Mouse (Mus musculus) neural tube, embryonic 12.5 days (tissue): ENCODE results near the gene Hddc3. TPM values are rescaled to one million over a fixed set of nuclear protein-coding genes. Genes with fewer than 3 reads are reported as not detected.

Source experiments
- ATAC-seq: fragments of 200-750 bp; cut with Nextera tagmentation; 2 replicates; pipeline ENCODE4 v1.8.0; 2017; ENCODE audit warnings: low read depth, mild to moderate bottlenecking, moderate TSS enrichment, moderate library complexity; ENCODE audit not compliant: low FRiP score
- H3K27ac ChIP-seq: fragments of 300-500 bp; sonication (generic); 2 replicates; pipeline ENCODE4 v1.5.1; 2016
- H3K27me3 ChIP-seq: fragments of 300-500 bp; sonication (generic); replicated peaks from 2 replicates; pipeline ENCODE4 v1.6.1; 2016; ENCODE audit warnings: mild to moderate bottlenecking
- H3K36me3 ChIP-seq: fragments of 300-500 bp; sonication (generic); 2 replicates; pipeline ENCODE4 v1.6.1; 2016; ENCODE audit warnings: mild to moderate bottlenecking
- H3K4me1 ChIP-seq: fragments of 300-500 bp; sonication (generic); 2 replicates; pipeline ENCODE4 v1.6.1; 2016
- H3K4me2 ChIP-seq: fragments of 300-500 bp; sonication (generic); replicated peaks from 2 replicates; pipeline ENCODE4 v1.6.1; 2016; ENCODE audit warnings: mild to moderate bottlenecking
- H3K4me3 ChIP-seq: fragments of 300-500 bp; sonication (generic); 2 replicates; pipeline ENCODE4 v1.5.1; 2016
- H3K9ac ChIP-seq: fragments of 300-500 bp; sonication (generic); 2 replicates; pipeline ENCODE4 v1.6.1; 2016; ENCODE audit warnings: mild to moderate bottlenecking
- H3K9me3 ChIP-seq: fragments of 300-500 bp; sonication (generic); 2 replicates; pipeline ENCODE4 v1.6.1; 2016; ENCODE audit warnings: mild to moderate bottlenecking
- WGBS: fragments of 180-500 bp; shearing (Covaris S2); methylation state at CpG from one replicate; pipeline ENCODE4 v1.1.7; 2016; 5-methylcytosine and 5-hydroxymethylcytosine counted together
- polyA plus RNA-seq: library from polyadenylated mRNA; unstranded; fragments of >200 nt; fragmentation: Nextera tagmentation; extraction: Ambion mirVana; gene quantifications from 2 replicates; pipeline ENCODE4 v1.2.1, GENCODE M21; 2016

The Hddc3 gene
- polyA plus RNA-seq, 1 experiment from 2014 or later = 20.6 TPM

DNA sequence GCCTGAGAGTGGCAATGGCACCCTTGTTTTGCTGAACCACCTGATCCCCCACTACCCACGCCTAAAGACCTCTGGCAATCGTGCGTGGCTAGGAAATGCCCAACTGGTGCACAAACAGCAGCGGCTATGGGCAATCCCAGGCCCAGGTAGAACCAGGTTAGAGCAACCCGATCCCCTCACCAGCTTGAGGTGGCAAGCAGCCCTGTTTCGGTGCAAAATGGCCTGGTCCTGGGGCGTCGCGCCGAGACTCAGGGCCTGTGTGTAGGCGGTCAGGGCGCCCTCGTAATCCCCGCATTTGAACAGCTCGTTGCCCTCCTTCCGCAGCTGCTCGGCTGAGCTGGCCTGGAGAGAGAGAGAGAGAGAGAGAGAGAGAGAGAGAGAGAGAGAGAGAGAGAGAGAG is 3.5 kb upstream of the Hddc3 start:
- no peaks in the 10 kb centered on the region for H3K27me3 ChIP-seq

DNA sequence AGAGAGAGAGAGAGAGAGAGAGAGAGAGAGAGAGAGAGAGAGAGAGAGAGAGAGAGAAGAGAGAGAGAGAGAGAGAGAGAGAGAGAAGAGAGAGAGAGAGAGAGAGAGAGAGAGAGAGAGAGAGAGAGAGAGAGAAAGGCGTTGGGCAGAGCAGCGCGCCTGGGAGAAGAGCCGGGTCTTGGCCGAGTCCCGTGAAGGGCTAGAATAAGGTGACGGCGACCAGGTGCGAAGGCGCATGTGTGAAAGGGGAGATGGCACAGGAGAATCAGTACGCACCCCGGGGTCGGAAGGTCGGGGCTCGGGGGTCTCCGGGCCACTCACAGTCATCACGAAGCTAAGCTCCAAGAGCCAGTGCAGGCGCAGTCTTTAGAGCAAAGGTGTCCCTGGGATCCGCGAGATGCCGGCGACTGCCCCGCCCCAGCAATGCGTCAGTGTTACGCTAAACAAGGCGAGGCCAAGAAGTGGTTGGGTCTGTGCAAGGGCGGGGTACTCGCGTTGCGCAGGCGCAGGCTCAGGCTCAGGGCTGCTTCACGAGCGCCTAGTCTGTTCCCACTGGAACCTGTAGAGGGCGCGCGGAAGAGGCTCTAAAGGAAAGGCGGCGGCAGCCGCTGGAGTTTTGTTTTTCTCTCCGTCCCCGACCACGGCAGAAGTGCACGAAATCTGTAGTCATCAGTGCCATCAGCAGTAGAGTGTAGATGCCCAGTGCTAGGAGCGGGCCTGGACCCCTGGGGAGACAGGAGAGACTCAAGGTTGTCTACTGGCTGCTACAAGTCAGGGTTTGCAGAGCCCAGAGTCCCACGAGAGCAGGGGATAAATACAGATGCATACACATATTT is 2.9 kb upstream of the Hddc3 start:
- peaks cover 26% of the 10 kb centered on the region for H3K36me3 ChIP-seq
- peak overlapping the region; percentile 72 for H3K27ac ChIP-seq
- peaks cover 45% of the 10 kb centered on the region for H3K4me1 ChIP-seq

More for the DNA sequence above, 3.5 kb upstream of the Hddc3 start:
- H3K4me3 ChIP-seq = peak overlapping the region; percentile 64
- peak overlapping the region; percentile 86 for H3K4me2 ChIP-seq
- no peak for ATAC-seq
- H3K9me3 ChIP-seq = no peaks in the 10 kb centered on the region
- H3K4me1 ChIP-seq = peaks cover 45% of the 10 kb centered on the region
- WGBS = 10% methylated on average over 17 of the region's 17 CpGs
- peak overlapping the region; percentile 78 for H3K9ac ChIP-seq
- peaks cover 32% of the 10 kb centered on the region for H3K36me3 ChIP-seq
- H3K27ac ChIP-seq = 0 out of 2 replicates have a peak overlapping the region, but pooled peaks have one; percentile 42

DNA sequence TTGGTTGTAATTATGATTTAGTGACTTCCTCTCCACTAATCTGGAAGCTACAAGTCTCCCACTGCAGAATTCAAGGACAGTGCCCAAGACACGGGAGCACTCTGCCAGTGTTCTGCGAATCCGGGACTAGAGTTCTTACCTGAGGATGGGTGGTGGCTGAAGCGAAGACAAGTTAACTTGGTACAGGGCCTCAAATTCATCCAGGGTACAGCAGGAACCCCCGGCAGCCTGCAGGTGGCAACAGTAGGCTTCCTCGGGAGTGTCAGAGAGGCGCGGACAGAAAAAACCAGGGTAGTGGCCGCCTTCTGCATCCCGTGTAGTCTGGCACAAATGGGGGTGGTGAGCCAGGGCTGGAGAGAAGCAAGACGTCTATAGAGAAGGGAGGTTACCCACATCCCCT is 2.1 kb upstream of the Hddc3 start, which contains the start of gene Unc45a:
Unc45a (minus strand) TSS at position 213 of the 400 bp plus-strand sequence.
- WGBS = 2% methylated on average over 11 of the region's 11 CpGs
- ATAC-seq = peak; percentile 59
- Histone ChIP-seq H3K9ac (peak within 1 kb of the TSS; percentile 78), H3K27ac (peak within 1 kb of the TSS; percentile 72), H3K9me3 (no peaks in the 10 kb centered on the region), H3K27me3 (no peaks in the 10 kb centered on the region), H3K4me2 (peak within 1 kb of the TSS; percentile 86), H3K4me1 (peaks cover 45% of the 10 kb centered on the region), H3K4me3 (peak within 1 kb of the TSS; percentile 64), H3K36me3 (peaks cover 24% of the 10 kb centered on the region)

More for the DNA sequence above, 2.9 kb upstream of the Hddc3 start:
- under 1% methylated on average over 45 of the region's 45 CpGs for WGBS
- H3K9ac ChIP-seq = peak overlapping the region; percentile 78
- H3K4me2 ChIP-seq = peak overlapping the region; percentile 86
- peak overlapping the region; percentile 64 for H3K4me3 ChIP-seq
- no peaks in the 10 kb centered on the region for H3K9me3 ChIP-seq
- peak; percentile 95 for ATAC-seq
- no peaks in the 10 kb centered on the region for H3K27me3 ChIP-seq

DNA sequence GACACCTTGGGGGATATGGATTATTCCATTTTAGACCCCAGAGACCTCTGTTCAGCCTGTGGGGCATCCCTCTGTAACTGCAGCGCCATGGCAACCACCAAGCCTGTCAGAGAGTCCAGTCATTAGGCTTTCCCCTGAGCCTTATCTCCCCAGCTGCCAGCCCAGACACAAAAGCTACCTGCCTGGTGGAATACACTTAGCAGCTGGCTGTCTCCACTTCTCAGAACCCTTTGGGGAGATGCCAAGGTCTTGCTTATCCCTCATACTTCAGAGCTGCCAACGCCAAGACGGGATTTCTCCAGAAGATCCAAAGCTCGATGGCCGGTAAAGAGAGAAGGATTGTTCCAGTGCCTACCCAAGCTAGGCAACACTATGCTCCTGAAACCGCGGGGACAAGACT is 1.1 kb upstream of the Hddc3 start:
- Histone ChIP-seq H3K27me3 (no peaks in the 10 kb centered on the region), H3K36me3 (peaks cover 17% of the 10 kb centered on the region), H3K27ac (no peak overlapping the region), H3K4me3 (no peak overlapping the region), H3K4me2 (no peak overlapping the region), H3K9ac (no peak overlapping the region), H3K4me1 (peaks cover 45% of the 10 kb centered on the region), H3K9me3 (no peaks in the 10 kb centered on the region)
- WGBS = 74% methylated on average over 7 of the region's 7 CpGs
- ATAC-seq = no peak

DNA sequence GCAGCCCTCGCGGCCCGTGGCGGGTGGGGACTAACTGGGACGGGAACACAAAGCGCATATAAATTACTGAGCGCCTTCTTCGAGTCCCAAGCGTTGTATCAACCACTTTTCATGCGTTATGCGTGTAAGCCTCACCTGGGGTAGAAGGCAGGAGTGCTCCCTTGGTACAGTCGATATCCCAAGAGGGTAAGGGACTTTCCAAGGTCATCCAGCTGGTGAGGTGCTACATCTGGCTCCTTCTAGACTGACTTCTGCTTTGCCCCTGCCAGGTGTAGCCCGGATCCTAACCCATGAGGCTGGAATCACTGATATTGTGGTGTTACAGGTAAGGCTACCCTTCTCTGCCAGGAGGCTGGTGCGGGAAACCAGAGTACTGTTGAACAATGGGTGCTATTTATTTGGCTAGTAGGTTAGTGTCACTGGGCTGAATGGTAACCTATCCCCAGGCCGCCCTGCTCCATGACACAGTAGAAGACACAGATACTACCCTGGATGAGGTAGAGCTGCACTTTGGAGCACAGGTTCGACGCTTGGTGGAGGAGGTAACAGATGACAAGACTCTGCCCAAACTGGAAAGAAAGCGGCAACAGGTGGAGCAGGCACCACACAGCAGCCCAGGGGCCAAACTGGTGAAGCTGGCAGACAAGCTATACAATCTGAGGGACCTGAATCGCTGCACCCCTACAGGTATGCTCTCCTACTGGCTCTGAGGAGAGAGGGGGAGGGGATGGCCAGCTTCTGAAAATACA is 540 bp downstream of the Hddc3 start:
- peak overlapping the region; percentile 78 for H3K4me2 ChIP-seq
- H3K36me3 ChIP-seq = peaks cover 8% of the 10 kb centered on the region
- H3K27me3 ChIP-seq = no peaks in the 10 kb centered on the region
- H3K4me3 ChIP-seq = peak overlapping the region; percentile 50
- 0 out of 2 replicates have a peak, but pooled peaks have one; percentile 4 for ATAC-seq
- H3K27ac ChIP-seq = peak overlapping the region; percentile 38; the same call in 1 of the 2 replicates
- no peaks in the 10 kb centered on the region for H3K9me3 ChIP-seq
- peaks cover 51% of the 10 kb centered on the region for H3K4me1 ChIP-seq
- H3K9ac ChIP-seq = peak overlapping the region; percentile 68
- 28% methylated on average over 19 of the region's 19 CpGs for WGBS

DNA sequence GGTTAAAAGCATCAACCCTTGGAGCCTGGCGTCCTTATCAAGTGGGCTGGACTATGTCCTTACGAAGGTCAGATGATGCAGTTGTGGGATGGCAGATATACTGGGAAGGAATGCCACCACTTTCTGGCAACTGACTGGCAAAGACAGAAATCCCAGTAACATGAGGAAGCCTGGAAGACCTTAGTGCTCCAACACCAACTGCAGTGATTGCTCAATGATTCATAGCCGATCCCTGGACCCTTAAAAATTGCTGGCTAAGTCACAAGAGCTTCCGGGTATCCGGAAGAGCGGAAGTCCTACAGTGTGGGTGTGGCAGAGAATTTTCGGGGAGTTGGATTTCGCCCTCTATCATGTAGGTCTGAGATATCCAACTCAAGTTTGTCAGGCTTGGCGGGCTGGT is 3.3 kb downstream of the Hddc3 start:
- Histone ChIP-seq H3K27me3 (no peaks in the 10 kb centered on the region), H3K9ac (no peak overlapping the region), H3K4me3 (no peak overlapping the region), H3K4me1 (peaks cover 33% of the 10 kb centered on the region), H3K9me3 (no peaks in the 10 kb centered on the region), H3K27ac (no peak overlapping the region), H3K4me2 (no peak overlapping the region), H3K36me3 (peaks cover 21% of the 10 kb centered on the region)
- WGBS = 97% methylated on average over 9 of the region's 9 CpGs
- ATAC-seq = no peak

DNA sequence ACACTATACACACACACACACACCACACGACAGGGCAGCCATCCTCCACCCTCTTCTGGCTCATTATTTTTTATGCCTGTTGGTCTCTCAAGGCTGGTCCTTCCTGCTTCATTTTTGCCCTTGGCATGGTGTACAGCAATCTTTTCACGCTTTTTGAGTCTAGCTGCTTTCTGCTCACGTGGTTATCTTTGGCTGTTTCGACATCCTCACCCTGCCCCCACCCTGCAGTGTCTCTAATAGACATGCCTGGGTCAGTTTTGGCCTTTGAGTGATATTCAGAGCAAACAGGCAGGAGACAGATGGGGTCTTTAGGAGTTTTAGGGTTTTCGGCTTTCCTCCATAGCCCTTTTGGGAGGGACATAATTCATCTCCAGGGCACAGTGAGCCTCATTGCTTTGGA is 3.9 kb downstream of the Hddc3 start:
- no peak for ATAC-seq
- H3K27me3 ChIP-seq = no peaks in the 10 kb centered on the region
- H3K36me3 ChIP-seq = peaks cover 26% of the 10 kb centered on the region
- no peak overlapping the region for H3K9ac ChIP-seq
- peaks cover 28% of the 10 kb centered on the region for H3K4me1 ChIP-seq
- H3K27ac ChIP-seq = no peak overlapping the region
- WGBS = 89% methylated on average over 5 of the region's 5 CpGs
- H3K4me3 ChIP-seq = no peak overlapping the region
- no peak overlapping the region for H3K4me2 ChIP-seq
- H3K9me3 ChIP-seq = no peaks in the 10 kb centered on the region

DNA sequence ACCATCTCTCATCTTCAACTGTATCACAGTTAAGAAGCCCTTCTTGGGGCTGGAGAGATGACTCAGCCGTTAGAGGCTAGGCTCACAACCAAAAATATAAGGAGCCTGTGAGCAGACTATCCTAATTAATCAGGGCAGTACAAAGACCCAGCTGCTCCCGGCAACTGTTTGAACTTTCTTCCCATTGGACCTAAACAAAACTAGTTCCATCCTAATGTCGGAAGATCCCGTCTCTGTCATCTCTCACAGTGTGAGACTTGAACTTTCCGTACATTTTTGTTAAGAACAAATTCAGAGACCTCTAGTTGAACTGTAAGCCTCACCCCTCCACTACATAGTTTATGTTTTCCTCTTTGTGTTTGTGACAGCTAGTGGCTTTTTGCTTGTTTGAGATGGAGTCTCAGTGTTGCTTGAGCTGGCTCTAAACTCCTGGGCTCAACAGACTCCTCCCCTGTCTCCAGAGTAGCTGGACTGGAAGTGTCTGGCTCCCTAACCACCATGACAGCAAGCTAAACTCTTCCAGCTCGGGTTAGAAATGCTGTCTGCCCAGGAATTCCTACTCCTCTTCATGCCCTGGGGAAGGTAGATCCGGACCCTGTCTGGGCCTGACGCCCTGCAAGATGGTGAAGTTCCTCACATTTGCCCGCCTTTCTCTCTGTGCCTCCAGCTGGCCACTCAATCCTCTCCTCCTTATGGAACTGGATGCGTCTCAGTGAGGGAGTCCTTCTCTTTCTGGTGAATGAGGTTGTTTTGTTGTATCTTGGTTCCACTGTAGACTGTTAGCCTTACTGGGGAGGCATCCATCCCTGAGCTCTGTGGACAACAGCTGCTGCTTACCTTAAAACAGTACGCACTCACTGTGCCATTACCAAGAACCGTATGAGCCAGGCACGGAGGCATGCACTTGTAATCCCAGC is 5.0 kb downstream of the Hddc3 start:
- H3K9ac ChIP-seq = no peak overlapping the region
- ATAC-seq = no peak
- H3K4me2 ChIP-seq = 0 out of 2 replicates have a peak overlapping the region, but pooled peaks have one; percentile 1
- H3K9me3 ChIP-seq = no peaks in the 10 kb centered on the region
- peaks cover 20% of the 10 kb centered on the region for H3K4me1 ChIP-seq
- H3K27ac ChIP-seq = peak overlapping the region; percentile 1; the same call in 1 of the 2 replicates
- peaks cover 35% of the 10 kb centered on the region for H3K36me3 ChIP-seq
- WGBS = 64% methylated on average over 13 of the region's 13 CpGs
- no peak overlapping the region for H3K4me3 ChIP-seq
- H3K27me3 ChIP-seq = no peaks in the 10 kb centered on the region

DNA sequence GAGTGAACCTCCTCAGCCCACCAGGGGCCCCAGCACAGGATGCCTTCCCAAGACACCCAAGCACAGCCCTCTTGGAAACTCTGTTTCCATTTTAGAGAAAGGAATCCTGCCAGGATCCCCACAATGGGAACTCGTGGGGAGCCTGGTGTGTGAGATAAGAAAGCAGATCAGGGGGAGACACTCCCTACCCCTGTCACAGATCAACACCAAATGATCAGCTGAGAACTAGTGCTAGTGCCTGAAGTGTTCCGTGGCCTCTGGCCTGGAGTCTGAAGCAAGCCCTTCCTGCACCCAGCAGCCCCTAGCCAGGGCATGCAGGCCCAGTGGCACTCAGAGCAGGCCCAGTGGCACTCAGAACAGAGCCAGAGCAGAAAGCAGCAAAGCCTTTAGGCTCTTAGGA is 7.9 kb downstream of the Hddc3 start:
- H3K36me3 ChIP-seq = peaks cover 50% of the 10 kb centered on the region
- ATAC-seq = no peak
- WGBS = 85% methylated on average over 2 of the region's 2 CpGs

DNA sequence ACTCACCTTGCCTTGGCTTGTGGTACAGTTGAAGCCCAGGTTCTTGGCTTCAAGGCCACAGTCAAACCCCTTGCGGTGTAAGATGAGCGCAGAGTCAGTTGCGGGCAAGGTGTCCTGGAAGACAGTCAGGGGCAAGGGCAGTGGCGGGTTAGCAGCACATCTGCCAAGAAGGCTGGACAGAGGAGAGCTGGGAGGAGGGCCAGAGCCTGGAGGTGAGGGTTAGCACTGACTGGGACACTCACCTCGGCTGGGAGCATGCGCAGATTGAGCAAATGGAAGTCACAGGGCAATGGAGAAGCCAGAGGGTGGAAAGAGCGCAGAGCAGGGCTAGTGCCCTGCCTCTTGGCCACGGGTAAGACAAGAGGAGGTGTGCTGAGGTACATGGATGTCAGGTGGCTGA is 10.0 kb downstream of the Hddc3 start:
- Histone ChIP-seq H3K9me3 (no peaks in the 10 kb centered on the region), H3K4me3 (no peak overlapping the region), H3K4me1 (peaks cover 18% of the 10 kb centered on the region), H3K27ac (no peak overlapping the region), H3K9ac (no peak overlapping the region), H3K36me3 (peaks cover 67% of the 10 kb centered on the region), H3K4me2 (no peak overlapping the region), H3K27me3 (no peaks in the 10 kb centered on the region)
- no peak for ATAC-seq
- 93% methylated on average over 8 of the region's 8 CpGs for WGBS

More for the DNA sequence above, 7.9 kb downstream of the Hddc3 start:
- no peaks in the 10 kb centered on the region for H3K27me3 ChIP-seq
- H3K4me2 ChIP-seq = no peak overlapping the region
- H3K9ac ChIP-seq = no peak overlapping the region
- no peak overlapping the region for H3K27ac ChIP-seq
- H3K4me1 ChIP-seq = peaks cover 13% of the 10 kb centered on the region
- H3K4me3 ChIP-seq = no peak overlapping the region
- no peaks in the 10 kb centered on the region for H3K9me3 ChIP-seq

DNA sequence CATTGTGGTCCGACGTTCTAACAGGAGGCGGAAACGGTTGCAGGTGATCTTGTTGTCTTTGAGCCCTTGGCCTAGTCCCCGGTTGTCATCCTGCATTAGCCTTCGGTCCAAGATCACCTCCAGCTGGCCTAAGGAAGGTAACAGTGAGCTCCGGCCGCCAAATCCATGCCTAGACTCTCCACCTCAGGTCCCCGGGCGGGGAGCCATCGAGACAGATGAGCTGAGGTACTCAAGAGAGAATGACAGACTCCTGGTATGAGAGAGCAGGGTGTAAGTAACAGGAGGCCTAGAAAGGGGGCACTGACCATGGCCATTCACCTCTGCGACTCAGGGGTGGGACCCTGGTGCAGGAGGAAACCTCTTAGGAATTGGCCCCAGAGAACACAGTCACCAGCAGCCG is 13.4 kb downstream of the Hddc3 start:
- H3K27ac ChIP-seq = no peak overlapping the region
- 90% methylated on average over 13 of the region's 13 CpGs for WGBS

More for the DNA sequence above, 13.4 kb downstream of the Hddc3 start:
- Histone ChIP-seq H3K9me3 (no peaks in the 10 kb centered on the region), H3K27me3 (no peaks in the 10 kb centered on the region), H3K4me1 (peaks cover 16% of the 10 kb centered on the region), H3K4me3 (no peak overlapping the region), H3K9ac (no peak overlapping the region), H3K36me3 (peaks cover 85% of the 10 kb centered on the region), H3K4me2 (no peak overlapping the region)
- ATAC-seq = no peak
